Mouse (Mus musculus): ENCODE results near the gene Olfr659. TPM values are rescaled to one million over a fixed set of nuclear protein-coding genes. Genes with fewer than 3 reads are reported as not detected.

Gene Olfr659
- not detected for total RNA-seq (2023)

GRCm38 (mm10) chr7:104666453-104666852 lies at the start of gene Olfr659:
Gene Olfr659, plus strand, starts transcription at chr7:104666753.

GRCm38 (mm10) chr7:104624494-104624893 lies 42.1 kb upstream of the Olfr659 start, which contains the start of gene Olfr657:
Gene Olfr657, plus strand, starts transcription at chr7:104624794.

GRCm38 (mm10) chr7:104646841-104647482 lies 19.6 kb upstream of the Olfr659 start, which contains the start of gene Olfr658:
Gene Olfr658, minus strand, starts transcription at chr7:104647305.

GRCm38 (mm10) chr7:104686201-104686600 lies 19.6 kb downstream of the Olfr659 start, which contains the start of gene Olfr661:
Gene Olfr661, plus strand, starts transcription at chr7:104686501.

Other genes with a start within 250 kb of the Olfr659 start
- 73.6 TPM for gene Trim30a, start 201.6 kb upstream of the Olfr659 start, total RNA-seq (2023)
- gene Trim30d, start 158.9 kb upstream of the Olfr659 start, total RNA-seq (2023): 7.2 TPM
- gene Olfr651, start 116.6 kb upstream of the Olfr659 start, total RNA-seq (2023): not detected
- not detected for gene Olfr652, start 105.9 kb upstream of the Olfr659 start, total RNA-seq (2023)
- gene Olfr653, start 89.4 kb upstream of the Olfr659 start, total RNA-seq (2023): not detected
- not detected for gene Olfr654, start 79.7 kb upstream of the Olfr659 start, total RNA-seq (2023)
- 0.40 TPM for gene Olfr655, start 65.0 kb upstream of the Olfr659 start, total RNA-seq (2023)
- gene Olfr656, start 52.8 kb upstream of the Olfr659 start, total RNA-seq (2023): not detected
- not detected for gene Olfr657, start 42.0 kb upstream of the Olfr659 start, total RNA-seq (2023)
- not detected for gene Olfr658, start 19.4 kb upstream of the Olfr659 start, total RNA-seq (2023)
- gene Olfr661, start 19.7 kb downstream of the Olfr659 start, total RNA-seq (2023): not detected
- not detected for gene Usp17le, start 110.7 kb downstream of the Olfr659 start, total RNA-seq (2023)
- gene Usp17lb, start 175.8 kb downstream of the Olfr659 start, total RNA-seq (2023): not detected
- not detected for gene Usp17la, start 190.3 kb downstream of the Olfr659 start, total RNA-seq (2023)
- gene Olfr665, start 211.3 kb downstream of the Olfr659 start, total RNA-seq (2023): not detected
- gene Olfr666, start 229.2 kb downstream of the Olfr659 start, total RNA-seq (2023): not detected

All from CD8-positive naive resting alpha-beta T cell, adult 57 days (primary cell).